Mouse (Mus musculus) lung, adult 2 months (tissue): ENCODE data around the gene 4931409K22Rik.

ENCODE experiments used
- CTCF ChIP-seq: fragments of 200-500 bp; IDR thresholded peaks from 2 replicates; pipeline ENCODE4 v1.5.1; 2011; ENCODE audit warnings: mild to moderate bottlenecking, low read length, control low read depth; ENCODE audit not compliant: insufficient read depth
- POLR2A ChIP-seq: fragments of 200-500 bp; IDR thresholded peaks from 2 replicates; pipeline ENCODE4 v1.6.1; 2011; ENCODE audit warnings: low read depth, mild to moderate bottlenecking, control low read depth, low read length, borderline replicate concordance; ENCODE audit errors: extremely low read depth

GRCm38 (mm10) chr5:24592471-24593160, 36.0 kb upstream of the 4931409K22Rik start:
- TF ChIP-seq CTCF (no peak), POLR2A (no peak)
